Mouse (Mus musculus): Measurements from ENCODE around the gene Dcaf12.

DNA sequence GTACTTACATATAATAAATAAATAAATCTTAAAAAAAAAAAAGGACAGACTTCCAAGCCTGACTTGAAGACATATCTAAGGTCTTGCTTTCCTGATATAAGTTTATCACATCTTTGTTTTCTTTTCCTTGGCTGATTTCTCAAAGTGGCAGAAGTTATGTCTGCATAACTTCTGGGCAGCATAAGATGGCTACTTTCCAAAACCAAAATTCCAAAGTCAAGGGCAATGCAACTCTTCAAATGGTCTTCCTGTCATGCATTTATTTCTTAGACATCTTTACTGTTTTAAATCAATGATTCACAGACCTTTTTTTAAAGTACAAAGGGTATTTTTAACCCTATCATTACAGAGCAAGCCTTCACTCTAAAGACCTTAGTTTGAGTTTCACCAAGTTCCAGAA is 54.0 kb downstream of the Dcaf12 start:
- TF ChIP-seq CTCF (IDR thresholded peaks at IDR 0.05; ENCODE audit: low read depth, low read length) (no peak), POLR2A (IDR thresholded peaks at IDR 0.05; ENCODE audit: borderline replicate concordance, low read depth, low read length) (no peak)

All from bone marrow macrophage, adult 2 months (primary cell).